15 mouse cellular contexts compared by ENCODE assay signal in the genomic region with DNA sequence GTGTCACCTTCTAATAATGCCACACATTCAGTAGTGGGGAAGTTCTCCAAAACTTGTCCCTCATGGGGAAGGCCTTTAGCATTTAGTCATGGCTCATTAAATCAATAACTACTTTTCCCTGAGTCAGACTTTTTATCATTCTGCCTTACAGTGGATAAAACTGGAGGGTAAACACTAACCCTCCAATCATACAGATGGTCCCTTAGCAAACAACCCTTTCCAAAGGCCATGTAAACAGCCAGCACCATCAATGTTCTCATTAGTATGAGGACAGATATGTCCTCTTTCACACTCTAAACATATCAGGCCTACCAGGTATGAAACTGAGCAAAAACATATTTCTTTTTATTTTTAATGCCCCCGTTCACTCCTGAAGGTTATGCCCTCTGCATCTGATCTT.
"Had no signal": no experiment of that assay in that cellular context is flagged by ENCODE, and none has a peak within 500 bp of the region (broad histone marks: within the 10 kb centered on the region; RNA-seq: fewer than 3 reads in every experiment).

No protein-coding gene starts in this region.

- H3K4me3 ChIP-seq: neural tube, embryonic 15.5 days; stomach, embryonic 15.5 days had no signal

- H3K9me3 ChIP-seq: neural tube, embryonic 15.5 days; stomach, embryonic 15.5 days had no signal

- H3K27ac ChIP-seq: neural tube, embryonic 15.5 days; stomach, embryonic 15.5 days; stomach, postnatal 0 days had no signal

- DNase-seq: retina, postnatal 1 day; right cerebral cortex, adult 18-20 months; right cerebral cortex, postnatal 14 days; right cerebral cortex, postnatal 25 days; right cerebral cortex, postnatal 4 days; spleen, adult 18-20 months; thymus, adult 18-20 months; thymus, adult 2 months; thymus, postnatal 14 days; thymus, postnatal 25 days; thymus, postnatal 36 days; thymus, postnatal 4 days had no signal

- H3K27me3 ChIP-seq: neural tube, embryonic 15.5 days; stomach, embryonic 15.5 days had no signal

- H3K9ac ChIP-seq: neural tube, embryonic 15.5 days; stomach, embryonic 15.5 days had no signal

- H3K4me1 ChIP-seq: stomach, embryonic 15.5 days had no signal

- H3K36me3 ChIP-seq: neural tube, embryonic 15.5 days; stomach, embryonic 15.5 days had no signal

- H3K4me2 ChIP-seq: neural tube, embryonic 15.5 days; stomach, embryonic 15.5 days had no signal
